Mouse (Mus musculus): ENCODE results near the gene Tulp4.
"Not testable (repeated sequence)": the region's sequence is repeated elsewhere in the genome, so short reads cannot be mapped to it uniquely, and the experiment has no call there.

Tulp4 gene

DNA sequence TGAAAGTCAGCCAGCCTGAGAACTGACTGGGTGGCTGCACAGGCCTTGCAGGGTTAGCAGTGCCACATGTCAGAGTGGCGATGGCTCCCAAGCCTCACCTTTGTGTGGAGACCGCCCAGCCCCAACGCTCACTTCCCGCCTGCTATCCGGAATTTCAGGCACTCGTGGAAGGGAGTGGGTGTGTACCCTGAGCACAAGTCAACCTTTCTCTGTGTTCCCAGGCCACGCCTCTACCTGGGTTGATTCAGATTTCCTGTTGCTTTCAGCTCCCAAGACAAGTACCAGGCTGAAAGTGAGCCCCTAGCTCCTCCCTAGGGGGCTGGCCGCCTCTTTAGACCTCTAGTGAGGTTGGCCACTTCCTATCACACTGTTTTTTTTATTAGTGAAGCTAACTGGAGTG lies 173.0 kb downstream of the Tulp4 start:
- peak; percentile 88 for DNase-seq (ENCODE audit: low read depth, low spot score)

DNA sequence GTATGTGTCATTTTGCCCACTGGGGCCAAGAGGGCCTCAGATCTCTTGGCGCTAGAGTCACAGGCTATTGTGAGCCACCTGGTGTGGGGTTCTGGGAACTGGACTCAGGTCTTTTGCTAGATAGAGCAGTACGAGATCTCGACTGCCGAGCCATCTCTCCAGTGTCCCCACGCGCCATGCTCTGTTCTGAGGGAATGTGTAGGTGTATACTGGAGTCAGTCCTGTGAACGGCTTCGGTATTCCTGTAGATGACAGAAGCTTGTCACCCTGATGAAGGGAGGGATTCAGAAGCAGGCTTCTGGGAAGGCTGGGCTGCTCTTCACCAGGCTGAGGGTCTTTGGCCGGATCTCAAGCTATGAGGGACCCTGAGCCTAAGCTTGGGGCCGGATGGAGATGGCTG lies 173.5 kb downstream of the Tulp4 start:
- DNase-seq (ENCODE audit: low read depth, low spot score), result not testable (repeated sequence)

DNA sequence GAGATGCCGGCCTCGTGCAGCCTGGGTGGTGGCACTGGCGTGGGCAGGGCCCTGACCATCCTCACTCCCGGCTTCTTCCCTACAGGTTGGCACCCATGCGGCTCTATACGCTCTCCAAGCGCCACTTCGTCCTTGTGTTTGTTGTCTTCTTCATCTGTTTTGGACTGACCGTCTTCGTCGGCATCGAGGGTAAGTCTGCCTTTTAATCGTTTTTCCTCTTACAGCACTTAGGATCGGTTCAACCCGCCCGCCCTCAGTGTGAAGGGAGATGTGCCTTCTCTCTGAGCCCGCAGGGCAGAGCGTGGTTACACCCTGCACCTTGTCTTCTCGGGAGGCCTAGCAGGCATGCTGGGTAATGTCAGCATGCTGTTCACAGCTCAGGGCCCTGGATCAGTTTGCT lies 174.3 kb downstream of the Tulp4 start:
- not testable (repeated sequence) for DNase-seq (ENCODE audit: low read depth, low spot score)

DNA sequence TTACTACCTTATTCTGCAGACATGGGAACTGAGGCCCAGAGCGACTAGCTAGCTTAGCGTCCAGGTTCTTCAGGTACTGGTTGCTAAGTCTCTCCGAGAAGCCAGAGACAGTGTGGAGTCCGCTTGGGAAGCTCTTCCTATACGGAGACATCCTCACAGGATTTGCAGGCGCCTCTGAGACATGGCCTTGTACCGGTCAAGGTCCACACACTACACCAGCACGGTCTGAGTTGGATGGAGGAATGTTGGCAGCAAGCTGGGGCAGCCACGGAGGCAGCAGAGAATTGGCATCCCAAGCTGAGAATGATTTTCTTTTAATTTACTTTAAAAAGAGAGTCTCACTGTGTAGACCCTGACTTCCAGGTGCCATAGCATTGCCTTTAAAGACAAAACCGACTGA lies 176.9 kb downstream of the Tulp4 start:
- DNase-seq (ENCODE audit: low read depth, low spot score), result not testable (repeated sequence)

DNA sequence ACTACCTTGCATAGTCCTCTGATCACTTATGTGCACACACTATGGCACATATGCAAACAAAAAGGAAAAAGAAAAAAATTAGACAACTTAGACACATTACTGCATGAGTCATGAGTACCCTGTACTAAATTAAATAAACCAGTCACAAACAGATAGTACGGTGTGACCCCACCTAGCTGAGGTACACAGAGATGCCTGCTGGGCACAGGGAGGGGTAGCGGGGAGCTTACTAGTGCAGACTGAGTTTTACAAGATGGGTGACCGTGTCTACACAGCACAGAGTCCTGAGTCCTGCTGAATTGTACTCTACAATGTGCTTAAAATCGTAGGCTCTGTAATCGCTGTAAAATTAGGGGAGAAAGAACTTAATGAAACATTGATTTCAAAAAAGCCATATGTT lies 179.9 kb downstream of the Tulp4 start:
- DNase-seq (ENCODE audit: low read depth, low spot score), result not testable (repeated sequence)

DNA sequence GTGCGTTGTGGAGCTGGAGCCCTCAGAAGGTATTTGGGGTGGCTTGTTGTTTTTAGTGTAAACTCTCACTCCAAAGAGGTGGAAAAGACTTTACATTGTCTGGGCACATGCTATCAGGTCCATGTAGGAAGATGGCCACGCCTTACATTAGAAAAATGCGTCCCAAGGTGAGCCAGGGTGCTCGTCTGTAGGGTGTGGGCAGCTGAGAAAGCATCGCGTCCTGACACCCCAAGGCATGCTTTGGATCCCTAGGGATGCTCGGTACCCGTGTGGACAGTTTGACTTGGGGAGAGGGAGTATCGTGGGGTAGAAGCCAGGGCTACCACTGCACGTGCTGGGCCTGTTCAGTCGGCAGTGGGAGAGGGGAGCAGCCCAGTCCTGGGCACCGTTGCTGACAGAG lies 182.8 kb downstream of the Tulp4 start:
- not testable (repeated sequence) for DNase-seq (ENCODE audit: low read depth, low spot score)

DNA sequence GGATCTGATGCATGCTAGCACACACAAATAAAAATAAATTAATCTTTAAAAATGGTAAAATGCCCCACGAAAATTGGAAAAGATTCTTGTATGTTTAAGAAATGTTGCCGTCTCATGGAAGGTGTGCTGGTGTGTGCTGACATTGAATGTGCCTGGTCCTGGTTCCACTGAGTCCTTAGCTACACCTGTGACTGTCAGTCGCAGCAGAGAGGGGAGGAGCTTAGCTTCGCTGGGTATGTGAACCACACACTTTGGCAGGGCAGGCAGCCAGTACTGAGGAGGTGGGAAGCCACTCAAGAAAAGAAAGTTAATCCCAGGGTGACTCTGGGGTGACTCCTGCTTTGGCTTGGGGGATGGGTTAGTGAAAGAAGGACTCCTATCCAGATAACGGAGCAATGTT lies 187.6 kb downstream of the Tulp4 start:
- not testable (repeated sequence) for DNase-seq (ENCODE audit: low read depth, low spot score)

DNA sequence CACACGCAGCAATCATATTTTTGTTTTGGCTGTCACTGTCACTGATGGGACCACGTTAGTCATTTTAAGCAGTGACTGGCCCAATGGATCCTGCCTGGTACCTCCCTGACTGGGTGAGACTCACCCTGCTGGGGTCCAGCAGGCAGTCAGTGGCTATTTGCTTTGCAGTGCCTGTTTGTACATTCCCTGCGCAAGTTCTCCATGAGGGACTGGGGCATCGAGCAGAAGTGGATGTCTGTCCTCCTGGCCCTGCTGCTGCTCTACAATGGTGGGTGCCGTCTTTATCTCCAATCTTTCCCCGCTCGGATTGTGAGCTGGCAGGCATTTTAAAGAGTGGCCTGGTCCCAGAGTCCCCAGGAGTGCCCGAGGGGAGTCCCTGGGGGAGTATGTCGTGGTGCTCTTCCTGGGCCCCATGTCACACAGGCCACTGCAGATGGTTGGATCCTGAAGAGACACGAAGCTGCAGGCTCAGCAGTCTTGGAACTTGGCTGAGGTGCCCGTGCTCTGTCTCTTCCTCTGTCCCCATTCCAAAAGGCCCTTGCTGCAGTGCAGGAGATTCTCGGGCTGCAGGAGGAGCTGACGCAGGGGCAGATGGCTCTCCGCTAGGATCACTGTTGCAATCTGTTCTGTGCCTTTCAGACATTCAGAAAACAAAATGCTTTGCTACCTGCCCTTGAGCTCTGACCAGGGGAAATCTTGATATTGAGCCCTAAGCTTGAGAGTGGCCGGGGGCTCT lies 191.0 kb downstream of the Tulp4 start:
- DNase-seq (ENCODE audit: low read depth, low spot score), result not testable (repeated sequence)

DNA sequence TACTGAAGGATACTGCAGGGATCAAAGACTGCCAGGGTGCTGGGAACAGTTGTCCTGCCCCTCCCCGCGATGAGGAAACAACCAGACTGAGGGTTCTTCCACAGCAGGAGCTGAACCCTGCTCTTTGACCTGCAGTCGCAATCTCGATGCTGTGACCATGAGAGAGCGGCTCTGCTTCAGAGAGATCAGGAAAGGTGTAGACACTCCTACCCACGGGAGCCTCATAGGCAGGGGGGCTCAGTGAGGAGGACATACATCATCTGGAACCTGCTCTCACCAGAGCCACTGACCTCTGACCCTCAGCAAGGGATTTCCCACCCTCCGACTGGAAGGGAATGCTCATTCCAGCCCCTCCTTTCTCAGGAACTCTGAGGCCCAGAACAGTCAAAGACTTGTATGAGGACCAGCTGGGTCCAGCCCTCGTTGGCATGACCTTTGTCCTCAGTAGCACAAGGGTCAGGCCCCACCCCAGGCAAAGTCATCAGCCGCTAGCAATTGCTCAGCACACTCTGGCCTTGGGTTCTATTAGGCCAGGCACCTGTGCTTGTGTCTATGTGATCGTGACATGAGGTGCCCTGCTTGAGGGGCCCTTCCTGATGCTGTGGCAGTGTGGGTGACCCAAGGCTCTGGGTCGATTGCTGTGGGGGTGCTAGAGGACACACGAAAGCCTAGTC lies 194.1 kb downstream of the Tulp4 start:
- DNase-seq (ENCODE audit: low read depth, low spot score), result not testable (repeated sequence)
